Mouse (Mus musculus) heart, adult 2 months (tissue): ENCODE measurements around the gene Resf1. TPM values are rescaled to one million over a fixed set of nuclear protein-coding genes. Genes with fewer than 3 reads are reported as not detected.
"Not testable (repeated sequence)": the region's sequence is repeated elsewhere in the genome, so short reads cannot be mapped to it uniquely, and the experiment has no call there.

Experiments
- DNase-seq, 2 experiments: peaks; one replicate each; pipeline ENCODE4 v3.0.0; 2021
- H3K27ac ChIP-seq: fragments of 200-600 bp; 2 replicates; pipeline ENCODE4 v1.8.1; 2022
- H3K27me3 ChIP-seq: fragments of 200-500 bp; 2 replicates; pipeline ENCODE4 v1.6.1; 2012; ENCODE audit warnings: mild to moderate bottlenecking, low read length, inconsistent platforms, mixed read lengths; ENCODE audit not compliant: control insufficient read depth, insufficient read depth
- H3K36me3 ChIP-seq: fragments of 200-500 bp; 2 replicates; pipeline ENCODE4 v1.6.1; 2012; ENCODE audit warnings: low read length, inconsistent platforms; ENCODE audit not compliant: control insufficient read depth, insufficient read depth
- H3K4me1 ChIP-seq: fragments of 200-500 bp; 2 replicates; pipeline ENCODE4 v1.6.1; 2011; ENCODE audit warnings: low read length; ENCODE audit not compliant: control insufficient read depth, insufficient read depth
- H3K4me3 ChIP-seq: fragments of 200-600 bp; 2 replicates; pipeline ENCODE4 v1.8.1; 2022
- H3K79me2 ChIP-seq: fragments of 200-500 bp; replicated peaks from 2 replicates; pipeline ENCODE4 v1.6.1; 2012; ENCODE audit warnings: mild to moderate bottlenecking, inconsistent platforms, low read length, moderate library complexity, mixed read lengths; ENCODE audit not compliant: control insufficient read depth, insufficient read depth
- H3K9ac ChIP-seq: fragments of 200-500 bp; 2 replicates; pipeline ENCODE4 v1.6.1; 2012; ENCODE audit warnings: low read depth, mild to moderate bottlenecking, control low read depth, inconsistent platforms, low read length, mixed read lengths
- CTCF ChIP-seq: fragments of 200-600 bp; IDR thresholded peaks from 2 replicates; pipeline ENCODE4 v1.8.1; 2022; ENCODE audit warnings: antibody characterized with exemption, mild to moderate bottlenecking, moderate library complexity
- EP300 ChIP-seq: fragments of 200-500 bp; IDR thresholded peaks from 2 replicates; pipeline ENCODE4 v1.6.1; 2011; ENCODE audit warnings: low read depth, low read length, control low read depth; ENCODE audit not compliant: insufficient read depth
- POLR2A ChIP-seq: fragments of 200-500 bp; IDR thresholded peaks from 2 replicates; pipeline ENCODE4 v1.6.1; 2011; ENCODE audit warnings: mild to moderate bottlenecking, low read depth, low read length, control low read depth; ENCODE audit not compliant: insufficient read depth
- WGBS: fragments of 180-500 bp; shearing (Covaris S2); methylation state at CpG from one replicate; pipeline ENCODE4 v1.1.7; 2018; 5-methylcytosine and 5-hydroxymethylcytosine counted together
- intact Hi-C: fragments of 180-260 bp; cut with DNase I; formaldehyde crosslinking; loops from one replicate; pipeline ENCODE4 v1.15.1; 2025
- polyA plus RNA-seq: library from polyadenylated mRNA; depleted of rRNA; stranded (reverse); fragments of >200 nt; gene quantifications from 2 replicates; pipeline ENCODE4 v1.2.3, GENCODE M21; 2012
- total RNA-seq, 2 experiments: library from RNA; stranded (reverse); gene quantifications; 2 replicates each; pipeline ENCODE4 v1.2.3; 2021

Resf1 gene
- total and polyA plus RNA-seq, 3 experiments = 8.0 to 31.1 (median 30.8) TPM

- Histone ChIP-seq H3K9ac (no peak overlapping the region), H3K4me3 (no peak overlapping the region), H3K4me1 (no peaks in the 10 kb centered on the region), H3K27ac (no peak overlapping the region), H3K36me3 (no peaks in the 10 kb centered on the region), H3K27me3 (no peaks in the 10 kb centered on the region), H3K79me2 (no peaks in the 10 kb centered on the region)
- DNase-seq = no peak
- TF ChIP-seq EP300 (no peak), POLR2A (no peak), CTCF (no peak)
- intact Hi-C loops = no loop called here
Observed at GRCm38 (mm10) chr6:149344372-149344771, 35.2 kb downstream of the Resf1 start.

DNA sequence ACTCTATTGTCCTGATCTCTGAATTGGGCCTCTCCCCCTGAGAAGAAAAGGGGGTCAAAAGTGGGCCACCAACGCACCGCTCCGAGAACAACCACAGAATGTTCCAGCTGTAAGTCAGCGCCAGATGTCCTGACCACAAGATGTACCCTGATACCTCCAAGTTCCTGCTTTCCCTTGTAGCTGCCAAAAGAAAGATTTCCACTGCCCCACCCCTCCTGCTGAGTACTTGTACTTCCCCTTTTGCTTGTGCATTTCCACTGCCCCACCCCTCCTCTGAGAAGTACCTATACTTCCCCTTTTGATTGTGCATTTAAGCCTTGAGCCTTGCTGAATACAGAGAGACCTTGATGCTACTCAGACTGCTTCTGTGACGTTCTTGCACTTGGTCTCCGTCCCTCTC lies 39.0 kb downstream of the Resf1 start:
- H3K27me3 ChIP-seq, DNase-seq, H3K79me2 ChIP-seq, H3K9ac ChIP-seq, H3K4me3 ChIP-seq, H3K36me3 ChIP-seq, intact Hi-C loops, H3K27ac ChIP-seq, H3K4me1 ChIP-seq: not testable (repeated sequence)
- 88% methylated on average over 6 of the region's 6 CpGs for WGBS

GRCm38 (mm10) chr6:149354826-149355495 lies 45.7 kb downstream of the Resf1 start:
- Histone ChIP-seq H3K79me2 (no peaks in the 10 kb centered on the region), H3K4me3 (no peak overlapping the region), H3K27me3 (no peaks in the 10 kb centered on the region), H3K27ac (no peak overlapping the region), H3K4me1 (no peaks in the 10 kb centered on the region), H3K9ac (no peak overlapping the region), H3K36me3 (no peaks in the 10 kb centered on the region)
- intact Hi-C loops = no loop called here
- TF ChIP-seq CTCF (no peak), EP300 (no peak), POLR2A (no peak)
- WGBS = 58% methylated on average over 4 of the region's 4 CpGs
- DNase-seq = no peak

GRCm38 (mm10) chr6:149355799-149356198 lies 46.6 kb downstream of the Resf1 start:
- H3K27me3 ChIP-seq, H3K79me2 ChIP-seq, DNase-seq, H3K4me3 ChIP-seq, H3K36me3 ChIP-seq, H3K27ac ChIP-seq, intact Hi-C loops, H3K4me1 ChIP-seq, H3K9ac ChIP-seq: not testable (repeated sequence)
- 26% methylated on average over 4 of the region's 4 CpGs for WGBS

GRCm38 (mm10) chr6:149357155-149357554 lies 47.9 kb downstream of the Resf1 start:
- Histone ChIP-seq H3K4me1 (no peaks in the 10 kb centered on the region), H3K27ac (no peak overlapping the region), H3K79me2 (no peaks in the 10 kb centered on the region), H3K36me3 (no peaks in the 10 kb centered on the region), H3K27me3 (no peaks in the 10 kb centered on the region), H3K9ac (no peak overlapping the region), H3K4me3 (no peak overlapping the region)
- intact Hi-C loops = no loop called here
- no peak for DNase-seq
- TF ChIP-seq POLR2A (no peak), CTCF (no peak), EP300 (no peak)

GRCm38 (mm10) chr6:149362533-149362932 lies 53.3 kb downstream of the Resf1 start:
- H3K4me1 ChIP-seq, DNase-seq, intact Hi-C loops, H3K27me3 ChIP-seq, H3K27ac ChIP-seq, H3K9ac ChIP-seq, H3K4me3 ChIP-seq, H3K79me2 ChIP-seq, H3K36me3 ChIP-seq: not testable (repeated sequence)
- WGBS = 90% methylated on average over 20 of the region's 20 CpGs

- H3K4me3 ChIP-seq, H3K36me3 ChIP-seq, H3K9ac ChIP-seq, H3K27ac ChIP-seq, H3K79me2 ChIP-seq, H3K27me3 ChIP-seq, H3K4me1 ChIP-seq, DNase-seq, intact Hi-C loops: not testable (repeated sequence)
- WGBS = 83% methylated on average over 2 of the region's 2 CpGs
Observed at GRCm38 (mm10) chr6:149365975-149366374, 56.8 kb downstream of the Resf1 start.
